Mouse (Mus musculus): ENCODE measurements around the gene Tert. TPM values are rescaled to one million over a fixed set of nuclear protein-coding genes. Genes with fewer than 3 reads are reported as not detected.

Gene Tert
- polyA plus RNA-seq, 1 experiment: 4.1 TPM

GRCm38 (mm10) chr13:73687601-73688000, 60.9 kb downstream of the Tert start:
- H3K36me3 ChIP-seq (ENCODE audit: control insufficient read depth, insufficient read depth, low read length): no peaks in the 10 kb centered on the region
- no peaks in the 10 kb centered on the region for H3K4me1 ChIP-seq (ENCODE audit: control insufficient read depth, insufficient read depth, low read length)
- no peak for TF ChIP-seq CTCF (IDR thresholded peaks at IDR 0.05; ENCODE audit: control insufficient read depth, insufficient read depth, insufficient replicate concordance, low read depth, low read length)
- TF ChIP-seq POLR2A (IDR thresholded peaks at IDR 0.05; ENCODE audit: control insufficient read depth, low read depth, low read length): no peak
- no peak overlapping the region for H3K4me3 ChIP-seq (ENCODE audit: control insufficient read depth, low read depth, low read length)
- no peak overlapping the region for H3K27ac ChIP-seq (ENCODE audit: control insufficient read depth, insufficient read depth, low read depth, low read length)
- H3K27me3 ChIP-seq (ENCODE audit: control insufficient read depth, insufficient read depth, low read length): no peaks in the 10 kb centered on the region

DNA sequence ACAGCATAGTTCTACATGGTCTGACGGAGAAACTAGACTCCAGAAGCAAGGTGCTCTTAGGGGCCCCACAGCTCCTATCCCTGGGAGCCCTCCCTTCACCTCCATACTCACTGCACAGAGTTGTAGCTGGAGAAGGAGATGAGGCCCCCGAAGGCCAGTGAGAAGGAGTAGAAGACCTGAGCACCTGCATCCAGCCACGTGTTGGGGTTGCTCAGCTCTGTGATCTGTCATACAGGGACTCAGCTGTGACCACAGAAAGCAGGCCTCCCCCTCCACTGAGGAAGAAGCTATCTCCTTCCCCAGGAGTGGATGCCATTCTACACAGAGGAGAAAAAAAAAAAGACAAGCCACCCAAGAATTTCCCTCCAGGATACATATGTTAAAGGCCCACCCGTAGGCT, 62.2 kb downstream of the Tert start:
- no peak overlapping the region for H3K4me3 ChIP-seq (ENCODE audit: control insufficient read depth, low read depth, low read length)
- H3K27me3 ChIP-seq (ENCODE audit: control insufficient read depth, insufficient read depth, low read length): no peaks in the 10 kb centered on the region
- no peak overlapping the region for H3K27ac ChIP-seq (ENCODE audit: control insufficient read depth, insufficient read depth, low read depth, low read length)
- no peaks in the 10 kb centered on the region for H3K36me3 ChIP-seq (ENCODE audit: control insufficient read depth, insufficient read depth, low read length)
- H3K4me1 ChIP-seq (ENCODE audit: control insufficient read depth, insufficient read depth, low read length): no peaks in the 10 kb centered on the region
- TF ChIP-seq CTCF (IDR thresholded peaks at IDR 0.05; ENCODE audit: control insufficient read depth, insufficient read depth, insufficient replicate concordance, low read depth, low read length) (no peak), POLR2A (IDR thresholded peaks at IDR 0.05; ENCODE audit: control insufficient read depth, low read depth, low read length) (no peak)

- no peaks in the 10 kb centered on the region for H3K4me1 ChIP-seq (ENCODE audit: control insufficient read depth, insufficient read depth, low read length)
- H3K4me3 ChIP-seq (ENCODE audit: control insufficient read depth, low read depth, low read length): no peak overlapping the region
- TF ChIP-seq POLR2A (IDR thresholded peaks at IDR 0.05; ENCODE audit: control insufficient read depth, low read depth, low read length): no peak
- peak; percentile 29; the same call in 1 of the 2 replicates for TF ChIP-seq CTCF (IDR thresholded peaks at IDR 0.05; ENCODE audit: control insufficient read depth, insufficient read depth, insufficient replicate concordance, low read depth, low read length)
- no peak overlapping the region for H3K27ac ChIP-seq (ENCODE audit: control insufficient read depth, insufficient read depth, low read depth, low read length)
- H3K27me3 ChIP-seq (ENCODE audit: control insufficient read depth, insufficient read depth, low read length): no peaks in the 10 kb centered on the region
- H3K36me3 ChIP-seq (ENCODE audit: control insufficient read depth, insufficient read depth, low read length): no peaks in the 10 kb centered on the region
Measured at GRCm38 (mm10) chr13:73692249-73692868, 65.6 kb downstream of the Tert start.

DNA sequence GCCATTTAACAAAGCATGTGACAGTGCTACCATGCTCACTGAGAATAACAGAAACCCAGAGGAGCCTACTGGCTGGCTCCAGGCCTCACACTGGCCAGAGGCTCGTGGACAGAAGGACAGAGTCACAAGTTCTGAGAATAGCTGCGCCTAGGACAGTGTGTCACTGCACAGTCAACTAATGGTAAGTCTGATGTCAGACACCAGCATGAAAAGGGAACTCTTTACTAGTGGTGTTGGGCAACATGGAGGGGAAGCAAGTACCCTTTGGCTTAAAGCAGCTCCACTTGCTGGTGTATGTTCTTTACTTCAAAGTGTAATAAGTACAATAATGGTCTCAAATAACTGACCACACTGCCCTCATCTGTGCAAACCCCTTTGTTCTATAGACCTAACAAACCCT, 66.6 kb downstream of the Tert start:
- no peak for TF ChIP-seq CTCF (IDR thresholded peaks at IDR 0.05; ENCODE audit: control insufficient read depth, insufficient read depth, insufficient replicate concordance, low read depth, low read length)
- no peak for TF ChIP-seq POLR2A (IDR thresholded peaks at IDR 0.05; ENCODE audit: control insufficient read depth, low read depth, low read length)
- Histone ChIP-seq H3K27ac (ENCODE audit: control insufficient read depth, insufficient read depth, low read depth, low read length) (no peak overlapping the region), H3K4me3 (ENCODE audit: control insufficient read depth, low read depth, low read length) (no peak overlapping the region), H3K36me3 (ENCODE audit: control insufficient read depth, insufficient read depth, low read length) (no peaks in the 10 kb centered on the region), H3K4me1 (ENCODE audit: control insufficient read depth, insufficient read depth, low read length) (no peaks in the 10 kb centered on the region), H3K27me3 (ENCODE audit: control insufficient read depth, insufficient read depth, low read length) (no peaks in the 10 kb centered on the region)

DNA sequence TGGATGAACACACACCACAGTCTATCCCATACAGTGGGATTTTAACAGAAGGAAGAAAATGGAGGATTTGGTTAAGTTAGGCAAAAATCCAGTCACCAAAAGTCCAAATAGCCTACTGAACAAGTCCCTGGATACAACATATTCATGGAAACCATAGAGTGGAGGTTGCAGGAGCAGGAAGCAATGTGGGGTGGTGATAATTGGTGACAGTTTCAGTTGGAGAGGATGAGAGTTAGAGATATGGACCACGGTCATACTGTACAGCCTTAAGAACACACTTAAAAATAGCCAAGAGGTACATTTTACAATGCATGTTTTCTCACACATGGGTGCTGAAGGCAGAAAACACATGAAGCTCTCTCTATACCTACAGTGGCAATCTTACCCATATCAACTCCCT, 68.3 kb downstream of the Tert start:
- Histone ChIP-seq H3K27ac (ENCODE audit: control insufficient read depth, insufficient read depth, low read depth, low read length) (no peak overlapping the region), H3K4me3 (ENCODE audit: control insufficient read depth, low read depth, low read length) (no peak overlapping the region), H3K4me1 (ENCODE audit: control insufficient read depth, insufficient read depth, low read length) (no peaks in the 10 kb centered on the region), H3K27me3 (ENCODE audit: control insufficient read depth, insufficient read depth, low read length) (no peaks in the 10 kb centered on the region), H3K36me3 (ENCODE audit: control insufficient read depth, insufficient read depth, low read length) (no peaks in the 10 kb centered on the region)
- no peak for TF ChIP-seq CTCF (IDR thresholded peaks at IDR 0.05; ENCODE audit: control insufficient read depth, insufficient read depth, insufficient replicate concordance, low read depth, low read length)
- TF ChIP-seq POLR2A (IDR thresholded peaks at IDR 0.05; ENCODE audit: control insufficient read depth, low read depth, low read length): no peak

DNA sequence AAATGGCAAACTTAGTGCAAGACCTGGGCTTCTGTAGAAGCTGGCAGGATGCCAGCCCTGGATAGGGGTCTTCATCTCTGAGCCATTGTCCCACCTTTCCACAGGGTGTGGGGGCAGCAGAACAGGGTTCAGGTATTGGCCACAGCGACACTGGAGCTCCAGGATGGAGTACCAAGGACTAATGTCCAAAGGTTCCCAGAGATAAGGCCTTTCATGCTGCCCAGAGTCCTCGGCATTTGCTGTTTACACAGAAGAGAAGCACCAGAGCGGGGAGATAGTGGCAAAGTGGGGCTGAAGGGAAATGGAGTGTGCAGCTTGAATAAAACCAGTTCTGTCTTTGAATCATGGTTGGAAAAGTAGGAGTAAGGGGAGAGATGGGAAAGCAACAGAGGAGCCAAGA, 69.8 kb downstream of the Tert start:
- no peak overlapping the region for H3K4me3 ChIP-seq (ENCODE audit: control insufficient read depth, low read depth, low read length)
- no peaks in the 10 kb centered on the region for H3K4me1 ChIP-seq (ENCODE audit: control insufficient read depth, insufficient read depth, low read length)
- no peaks in the 10 kb centered on the region for H3K36me3 ChIP-seq (ENCODE audit: control insufficient read depth, insufficient read depth, low read length)
- H3K27ac ChIP-seq (ENCODE audit: control insufficient read depth, insufficient read depth, low read depth, low read length): no peak overlapping the region
- no peaks in the 10 kb centered on the region for H3K27me3 ChIP-seq (ENCODE audit: control insufficient read depth, insufficient read depth, low read length)
- TF ChIP-seq CTCF (IDR thresholded peaks at IDR 0.05; ENCODE audit: control insufficient read depth, insufficient read depth, insufficient replicate concordance, low read depth, low read length): no peak
- no peak for TF ChIP-seq POLR2A (IDR thresholded peaks at IDR 0.05; ENCODE audit: control insufficient read depth, low read depth, low read length)

Other genes with a start within 250 kb of the Tert start
- gene Lpcat1, start 159.7 kb upstream of the Tert start, polyA plus RNA-seq (2012; rRNA removed): 1.9 and 2.0 TPM in 2 replicates
- gene Slc6a3, start 90.2 kb upstream of the Tert start, polyA plus RNA-seq (2012; rRNA removed): 0.02 TPM in 1 of 2 replicates, not detected in the other
- gene Clptm1l, start 22.9 kb upstream of the Tert start, polyA plus RNA-seq (2012; rRNA removed): 132 and 138 TPM in 2 replicates
- 0.17 and 0.52 TPM in 2 replicates for gene Slc6a18, start 51.1 kb downstream of the Tert start, polyA plus RNA-seq (2012; rRNA removed)
- gene Slc6a19, start 78.0 kb downstream of the Tert start, polyA plus RNA-seq (2012; rRNA removed): 0.12 and 0.23 TPM in 2 replicates
- 16.5 and 21.2 TPM in 2 replicates for gene Slc12a7, start 106.2 kb downstream of the Tert start, polyA plus RNA-seq (2012; rRNA removed)
- 3.8 and 4.5 TPM in 2 replicates for gene Nkd2, start 220.7 kb downstream of the Tert start, polyA plus RNA-seq (2012; rRNA removed)